Mouse (Mus musculus) CH12.LX (cell line): Measurements from ENCODE around the gene Srsf10.

Experiments
- JUND ChIP-seq: conservative IDR thresholded peaks from 2 replicates; pipeline ENCODE4 v1.6.1; 2011; ENCODE audit warnings: low read depth, low read length, improper control_type of control experiment
- RCOR1 ChIP-seq: conservative IDR thresholded peaks from 2 replicates; pipeline ENCODE4 v1.6.1; 2012; ENCODE audit warnings: low read depth, mild to moderate bottlenecking, inconsistent platforms, low read length, improper control_type of control experiment

GRCm38 (mm10) chr4:135870227-135871023, 14.9 kb downstream of the Srsf10 start:
- no peak for TF ChIP-seq RCOR1
- no peak for TF ChIP-seq JUND
